ENCODE assay signal across 22 mouse cellular contexts in the genomic region with DNA sequence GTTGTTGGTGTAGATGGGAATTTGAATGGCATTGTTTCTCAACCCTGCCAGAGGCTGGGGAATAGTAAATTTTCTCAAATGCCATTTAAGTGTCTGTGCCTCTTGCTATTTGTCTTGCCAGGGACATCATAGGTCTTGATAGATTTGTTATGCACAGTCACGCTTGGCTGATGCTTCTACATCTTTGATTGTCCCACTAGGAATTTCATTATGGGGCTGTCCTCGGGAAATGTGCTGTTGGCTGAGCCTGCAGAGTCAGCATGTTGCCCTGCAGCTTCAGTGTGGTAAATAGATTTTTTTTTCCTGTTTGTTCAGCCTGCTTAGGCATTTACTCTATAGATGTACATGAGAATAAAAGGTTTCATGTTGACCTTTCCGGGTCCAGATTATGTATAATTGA.
DNase-seq lines count a peak whose midpoint lies in the region; ATAC-seq lines count a peak whose summit lies in the region.
"Had no signal": no experiment of that assay in that cellular context is flagged by ENCODE, and none has a peak within 500 bp of the region (broad histone marks: within the 10 kb centered on the region; RNA-seq: fewer than 3 reads in every experiment).

No protein-coding gene starts in this region.

- H3K27ac ChIP-seq in midbrain, embryonic 11.5 days (ENCODE audit: low read depth, low read length): no peak overlapping the region
- H3K27ac ChIP-seq in midbrain, embryonic 10.5 days (replicated peaks): no peak overlapping the region
- H3K27ac ChIP-seq in hindbrain, embryonic 12.5 days: 0 out of 2 replicates have a peak overlapping the region, but pooled peaks have one; percentile 14
- H3K27ac ChIP-seq in neural tube, embryonic 14.5 days (ENCODE audit: low read depth, low read length): peak overlapping the region; percentile 45; the same call in 1 of the 2 replicates
- H3K27ac ChIP-seq: embryonic facial prominence, embryonic 10.5 days; kidney, postnatal 0 days; limb, embryonic 12.5 days; liver, embryonic 12.5 days had no signal

- H3K27me3 ChIP-seq in midbrain, embryonic 11.5 days (ENCODE audit: control insufficient read depth, insufficient read depth, low read length): no peaks in the 10 kb centered on the region
- no peaks in the 10 kb centered on the region for H3K27me3 ChIP-seq in midbrain, embryonic 10.5 days (ENCODE audit: low read depth, poor library complexity, severe bottlenecking)
- no peaks in the 10 kb centered on the region for H3K27me3 ChIP-seq in hindbrain, embryonic 12.5 days
- H3K27me3 ChIP-seq in neural tube, embryonic 14.5 days (ENCODE audit: control insufficient read depth, insufficient read depth, low read length): no peaks in the 10 kb centered on the region
- H3K27me3 ChIP-seq: limb, embryonic 12.5 days; liver, embryonic 12.5 days had no signal

- DNase-seq in midbrain, embryonic 11.5 days (ENCODE audit: low spot score, missing footprints): no peak
- no peak for DNase-seq in midbrain, embryonic 10.5 days (ENCODE audit: low spot score)
- peak; percentile 24 for DNase-seq in mesoderm, embryonic 11.5 days (ENCODE audit: low read depth, low spot score)
- no peak for DNase-seq in gastrocnemius, postnatal 4 days (ENCODE audit: low spot score in 2 of 2)
- DNase-seq in left cerebral cortex, adult 11 months (ENCODE audit: low spot score): no peak
- DNase-seq: adrenal gland, postnatal 25 days; cerebellum, adult 9-11 months; gastrocnemius, postnatal 25 days; kidney, adult 18-20 months; lung, adult 18-20 months; lung, postnatal 10 days; right cerebral cortex, postnatal 14 days; thymus, postnatal 14 days had no signal

- peak; percentile 50; the same call in 1 of the 2 replicates for ATAC-seq in midbrain, embryonic 11.5 days (ENCODE audit: low FRiP score)
- peak; percentile 71; the same call in 1 of the 2 replicates for ATAC-seq in hindbrain, embryonic 12.5 days (ENCODE audit: low FRiP score)
- ATAC-seq in neural tube, embryonic 14.5 days (ENCODE audit: low read depth): peak; percentile 92
- ATAC-seq: CD4-positive, CD25-positive, alpha-beta regulatory T cell, adult 4 months; forebrain, embryonic 16.5 days; inflammation-experienced regulatory T-cells, adult 6 months; liver, embryonic 12.5 days had no signal

- no peaks in the 10 kb centered on the region for H3K9me3 ChIP-seq in midbrain, embryonic 11.5 days (ENCODE audit: control insufficient read depth, low read length)
- H3K9me3 ChIP-seq in midbrain, embryonic 10.5 days (replicated peaks): no peaks in the 10 kb centered on the region
- no peaks in the 10 kb centered on the region for H3K9me3 ChIP-seq in hindbrain, embryonic 12.5 days (replicated peaks)
- no peaks in the 10 kb centered on the region for H3K9me3 ChIP-seq in neural tube, embryonic 14.5 days (ENCODE audit: control insufficient read depth, low read length)
- H3K9me3 ChIP-seq: embryonic facial prominence, embryonic 10.5 days; limb, embryonic 12.5 days; liver, embryonic 12.5 days had no signal

- no peak overlapping the region for H3K9ac ChIP-seq in midbrain, embryonic 11.5 days (ENCODE audit: low read length)
- H3K9ac ChIP-seq in hindbrain, embryonic 12.5 days: no peak overlapping the region
- H3K9ac ChIP-seq in neural tube, embryonic 14.5 days (replicated peaks; ENCODE audit: low read depth, low read length): no peak overlapping the region
- H3K9ac ChIP-seq: limb, embryonic 12.5 days; liver, embryonic 12.5 days had no signal

- no peaks in the 10 kb centered on the region for H3K4me1 ChIP-seq in midbrain, embryonic 11.5 days (ENCODE audit: control insufficient read depth, insufficient read depth, low read length)
- no peaks in the 10 kb centered on the region for H3K4me1 ChIP-seq in midbrain, embryonic 10.5 days
- no peaks in the 10 kb centered on the region for H3K4me1 ChIP-seq in hindbrain, embryonic 12.5 days
- H3K4me1 ChIP-seq in neural tube, embryonic 14.5 days (ENCODE audit: control insufficient read depth, insufficient read depth, low read length): no peaks in the 10 kb centered on the region
- H3K4me1 ChIP-seq: embryonic facial prominence, embryonic 10.5 days; limb, embryonic 12.5 days; liver, embryonic 12.5 days had no signal

- H3K4me3 ChIP-seq in midbrain, embryonic 11.5 days (ENCODE audit: low read depth, low read length): no peak overlapping the region
- no peak overlapping the region for H3K4me3 ChIP-seq in midbrain, embryonic 10.5 days
- H3K4me3 ChIP-seq in hindbrain, embryonic 12.5 days: no peak overlapping the region
- no peak overlapping the region for H3K4me3 ChIP-seq in neural tube, embryonic 14.5 days (ENCODE audit: low read depth, low read length)
- H3K4me3 ChIP-seq: embryonic facial prominence, embryonic 10.5 days; limb, embryonic 12.5 days; liver, embryonic 12.5 days had no signal

- no peak overlapping the region for H3K4me2 ChIP-seq in midbrain, embryonic 11.5 days
- no peak overlapping the region for H3K4me2 ChIP-seq in hindbrain, embryonic 12.5 days (replicated peaks)
- H3K4me2 ChIP-seq in neural tube, embryonic 14.5 days (ENCODE audit: low read depth, low read length): no peak overlapping the region
- H3K4me2 ChIP-seq: limb, embryonic 12.5 days; liver, embryonic 12.5 days had no signal

- H3K36me3 ChIP-seq in midbrain, embryonic 11.5 days (ENCODE audit: control insufficient read depth, insufficient read depth, low read length): no peaks in the 10 kb centered on the region
- H3K36me3 ChIP-seq in midbrain, embryonic 10.5 days: no peaks in the 10 kb centered on the region
- H3K36me3 ChIP-seq in hindbrain, embryonic 12.5 days: no peaks in the 10 kb centered on the region
- no peaks in the 10 kb centered on the region for H3K36me3 ChIP-seq in neural tube, embryonic 14.5 days (ENCODE audit: control insufficient read depth, insufficient read depth, low read length)
- H3K36me3 ChIP-seq: embryonic facial prominence, embryonic 10.5 days; limb, embryonic 12.5 days; liver, embryonic 12.5 days had no signal

- WGBS in midbrain, embryonic 11.5 days: 64% methylated on average over 3 of the region's 3 CpGs
- 71% methylated on average over 3 of the region's 3 CpGs for WGBS in midbrain, embryonic 10.5 days
- WGBS in hindbrain, embryonic 12.5 days: 40% methylated on average over 3 of the region's 3 CpGs
- 19% methylated on average over 3 of the region's 3 CpGs for WGBS in neural tube, embryonic 14.5 days

Comparison
In these comparisons a context has a peak if more than half of its experiments do, and no peak if none do; other contexts are left out.
1. H3K27ac ChIP-seq: peak in hindbrain, embryonic 12.5 days (single experiment) and neural tube, embryonic 14.5 days (single experiment); none in midbrain, embryonic 11.5 days (single experiment) and midbrain, embryonic 10.5 days (single experiment).
2. Peak in every context shown above with its lines, with median percentiles within 50 percentile points of each other: ATAC-seq.